Mouse (Mus musculus) urinary bladder, postnatal 14 days (tissue): ENCODE results near the gene Rnase13.
"Not testable (repeated sequence)": the region's sequence is repeated elsewhere in the genome, so short reads cannot be mapped to it uniquely, and the experiment has no call there.

Experiments used
- DNase-seq: peaks from one replicate; pipeline ENCODE4 v3.0.0; 2021; ENCODE audit warnings: low spot score

Rnase13 gene

DNA sequence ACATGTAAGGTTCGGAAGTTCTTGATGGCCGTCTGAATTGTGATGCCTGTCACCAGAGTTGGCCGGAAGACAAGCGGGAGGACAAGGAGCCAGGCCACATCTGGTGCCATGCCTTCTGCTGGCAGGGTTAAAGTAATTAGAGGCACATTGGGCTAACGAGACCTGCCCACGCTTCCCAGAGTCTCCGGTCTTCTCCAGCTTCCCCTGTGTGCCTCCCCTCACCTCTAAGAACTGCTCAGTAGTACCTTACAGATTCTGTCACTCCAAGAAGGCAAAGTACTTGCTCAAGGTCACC, at the start of gene Rnase13:
Gene Rnase13 (minus strand): TSS at position 203 of the 295 bp plus-strand sequence.
- DNase-seq, result no peak

DNA sequence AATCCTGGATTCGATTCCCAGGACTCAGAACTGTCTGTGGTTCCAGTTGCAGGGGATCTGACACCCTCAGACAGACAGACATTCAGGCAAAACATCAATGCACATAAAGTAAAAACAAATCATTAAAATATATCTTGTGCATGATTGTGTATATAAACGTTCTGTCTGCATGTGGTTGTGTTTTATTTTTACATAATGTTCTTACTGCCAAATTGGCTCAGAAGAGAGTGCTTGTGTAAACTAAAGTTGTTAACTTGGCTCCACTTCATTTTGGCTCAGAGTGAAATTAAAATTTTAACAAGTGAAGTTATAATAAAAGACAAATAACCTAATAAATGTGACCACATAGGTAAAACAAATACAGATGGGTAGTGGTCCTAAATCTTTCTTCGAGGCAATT, 44.8 kb upstream of the Rnase13 start:
- DNase-seq, result no peak

DNA sequence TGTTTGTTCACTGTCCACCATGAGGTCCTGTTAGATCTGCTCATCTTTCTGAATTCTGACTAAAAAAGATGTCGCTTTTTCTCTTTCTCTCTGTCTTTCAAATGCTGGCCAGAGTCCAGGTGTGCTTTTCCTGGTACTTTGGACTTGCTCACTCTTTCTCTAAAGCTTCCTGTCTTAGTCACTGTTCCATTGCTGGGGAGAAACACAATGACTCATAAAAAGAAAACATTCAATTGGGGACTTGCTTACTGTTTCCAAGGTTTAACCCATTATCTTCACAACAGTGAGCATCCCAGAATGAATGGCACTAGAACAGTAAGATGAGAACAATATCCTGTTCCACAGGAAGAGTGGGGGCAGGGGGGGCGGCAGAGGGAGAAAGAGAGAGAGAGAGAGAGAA, 37.7 kb upstream of the Rnase13 start:
- DNase-seq, result peak; percentile 42

DNA sequence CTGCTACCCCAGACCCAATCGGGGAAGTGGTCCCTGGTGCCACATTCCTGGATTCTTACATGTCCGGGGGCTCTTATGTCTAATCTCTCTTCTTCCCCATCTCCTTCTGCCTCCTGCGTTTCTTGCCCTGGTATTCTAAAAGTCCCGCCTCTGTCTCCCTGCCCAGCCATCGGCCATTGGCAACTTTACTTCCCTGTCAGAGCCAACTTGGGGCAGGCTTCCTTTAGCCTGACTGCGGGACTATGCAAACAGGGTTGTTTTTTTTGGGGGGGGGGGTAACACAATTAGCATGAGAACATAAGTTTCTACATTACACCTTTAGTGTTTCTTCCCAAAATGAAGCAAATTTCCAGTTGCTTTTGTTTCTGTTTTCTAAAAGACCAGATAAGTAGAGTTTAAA, 20.8 kb upstream of the Rnase13 start:
- no peak for DNase-seq

DNA sequence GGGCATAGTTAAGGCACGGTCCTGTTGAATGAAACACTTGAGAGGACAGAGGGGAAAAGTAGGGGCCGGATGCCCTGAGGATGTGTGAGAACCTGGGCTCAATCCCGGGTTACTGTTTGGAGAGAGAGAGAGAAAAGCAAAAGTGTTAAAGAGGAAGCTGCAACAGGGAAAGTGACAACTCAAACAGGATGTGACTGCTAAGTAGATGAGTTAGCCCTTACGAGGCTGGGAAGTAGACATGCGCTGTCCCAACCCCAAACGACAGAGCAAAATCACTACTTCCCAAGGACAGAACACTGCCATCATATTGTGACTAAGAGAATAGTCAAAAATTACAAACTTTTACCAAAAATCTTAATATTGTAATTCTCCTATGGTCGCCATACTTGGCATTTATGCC, 19.7 kb upstream of the Rnase13 start:
- no peak for DNase-seq

DNA sequence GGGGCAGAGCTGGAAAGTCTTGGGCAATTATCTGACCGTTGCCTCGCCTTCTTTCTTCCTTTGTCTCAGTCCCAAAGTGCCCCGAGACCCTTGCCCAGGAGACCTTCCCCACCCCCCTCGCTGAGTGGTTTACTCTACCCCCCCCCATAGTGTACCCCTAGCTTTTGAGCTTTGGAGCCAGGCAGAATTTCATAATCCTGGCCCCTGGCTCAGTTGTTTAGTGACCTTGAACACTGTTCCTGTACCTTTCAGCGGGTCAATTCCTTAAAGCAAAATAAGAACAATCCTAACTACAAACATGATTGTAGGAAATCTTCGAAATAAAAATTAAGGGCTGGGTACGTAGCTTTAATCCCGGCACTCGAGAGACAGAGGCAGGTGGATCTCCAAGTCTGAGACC, 19.0 kb upstream of the Rnase13 start:
- no peak for DNase-seq

DNA sequence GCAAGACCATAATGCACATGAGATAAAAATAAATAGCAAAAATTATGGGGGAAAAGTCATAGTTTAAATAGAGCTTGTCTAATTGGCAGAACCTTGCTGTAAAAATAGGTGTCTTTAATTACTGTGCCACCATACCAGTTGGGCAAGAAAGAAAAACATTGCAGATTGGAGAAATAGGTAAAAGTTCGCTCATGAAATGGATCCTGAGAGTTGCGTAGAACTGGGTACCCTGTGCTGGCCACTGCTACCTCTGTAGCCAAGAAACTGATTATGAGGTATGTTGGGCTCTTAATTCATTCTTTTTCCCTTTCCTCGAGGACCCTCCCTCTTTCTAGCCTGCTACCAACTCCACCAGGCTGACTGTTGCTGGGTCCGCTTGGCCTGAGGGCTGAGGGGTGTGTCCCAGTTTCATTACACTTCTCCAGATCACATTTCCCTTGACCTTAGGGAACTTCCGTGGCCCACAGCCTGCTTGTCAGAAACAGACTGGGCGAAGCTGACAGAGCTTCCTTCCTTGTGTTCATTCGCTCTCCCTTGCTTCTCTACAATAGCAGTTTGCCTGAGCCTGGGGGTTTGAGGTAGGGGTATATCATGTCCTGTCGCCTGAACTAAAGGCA, 18.5 kb upstream of the Rnase13 start:
- peak; percentile 46 for DNase-seq

DNA sequence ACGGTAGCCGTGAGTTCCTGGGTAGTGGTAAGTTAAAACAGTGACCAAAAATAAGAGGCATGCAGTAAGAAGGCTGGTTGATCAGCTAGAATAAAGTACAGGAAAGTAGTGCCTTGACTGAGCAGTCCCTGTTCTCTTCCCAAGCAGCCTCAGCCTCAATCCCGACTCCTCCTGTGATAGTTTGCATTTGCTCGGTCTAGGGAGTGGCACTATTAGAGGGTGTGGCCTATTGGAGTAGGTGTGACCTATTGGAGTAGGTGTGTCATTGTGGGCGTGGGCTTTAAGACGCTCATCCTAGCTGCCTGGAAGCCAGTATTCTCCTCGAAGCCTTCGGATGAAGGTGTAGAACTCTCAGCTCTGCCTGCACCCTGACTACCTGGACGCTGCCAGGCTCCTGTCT, 16.4 kb upstream of the Rnase13 start:
- no peak for DNase-seq

DNA sequence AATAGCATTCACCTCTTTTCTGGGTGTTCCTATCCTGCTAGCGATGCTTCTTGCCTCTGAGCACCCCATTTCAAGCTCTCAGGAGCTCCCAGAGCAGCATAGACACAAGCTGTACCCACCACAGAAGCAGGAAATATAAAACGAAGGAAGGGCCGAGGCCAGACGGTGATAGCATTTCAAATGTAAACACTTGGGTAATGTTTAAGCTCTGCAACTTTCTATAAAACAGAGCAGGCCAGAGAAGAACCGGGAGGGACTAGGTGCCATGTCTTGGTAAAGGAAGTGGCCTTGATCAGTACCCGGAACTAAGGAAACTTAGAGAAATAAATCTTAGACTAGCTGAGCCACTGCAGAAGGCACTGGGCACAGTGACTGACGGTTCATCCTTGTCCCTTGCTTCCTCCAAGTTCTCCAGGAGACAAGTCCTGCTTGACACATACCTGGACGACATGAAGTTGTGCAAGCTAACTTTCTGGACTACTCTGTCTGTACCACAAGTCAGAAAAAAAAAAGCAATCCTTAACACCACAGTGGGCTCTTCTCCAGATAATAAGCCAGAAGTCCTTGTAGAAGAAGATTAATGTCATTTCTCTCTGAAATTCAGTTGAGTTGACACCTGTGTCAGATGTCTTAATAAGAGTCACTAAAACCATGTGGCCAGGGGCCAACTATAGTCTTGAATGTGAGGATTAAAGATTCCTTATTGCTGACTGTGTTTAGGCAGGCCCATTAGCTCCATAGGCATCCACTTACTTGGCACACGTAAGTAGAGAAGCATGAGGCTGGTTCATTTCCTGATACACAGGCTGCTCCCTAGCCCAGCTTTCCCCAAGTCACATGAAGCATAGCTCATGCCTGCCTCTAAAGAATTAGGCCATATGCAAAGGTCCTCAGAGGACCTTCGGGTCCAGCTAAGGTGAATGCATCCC, 9.8 kb upstream of the Rnase13 start:
- DNase-seq, result peak; percentile 27

DNA sequence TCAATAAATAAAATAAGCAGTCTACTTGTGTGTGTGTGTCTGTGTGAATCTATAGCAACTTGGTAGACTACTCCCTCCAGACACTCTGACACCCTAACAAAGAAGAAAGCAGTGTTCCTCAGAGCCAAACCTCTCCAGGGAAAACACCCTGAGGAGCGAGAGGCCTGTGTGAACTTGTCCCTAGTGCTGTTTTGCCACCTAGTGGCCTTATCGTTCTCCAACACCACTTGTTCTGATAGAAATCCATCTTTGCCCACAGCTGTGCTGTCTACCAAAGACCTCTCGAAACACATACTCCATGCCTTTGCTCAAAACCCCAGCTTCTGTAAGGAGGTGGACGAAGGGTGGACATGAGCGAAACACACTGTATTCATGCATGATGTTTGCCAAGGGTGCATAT, 8.3 kb upstream of the Rnase13 start:
- peak; percentile 80 for DNase-seq

DNA sequence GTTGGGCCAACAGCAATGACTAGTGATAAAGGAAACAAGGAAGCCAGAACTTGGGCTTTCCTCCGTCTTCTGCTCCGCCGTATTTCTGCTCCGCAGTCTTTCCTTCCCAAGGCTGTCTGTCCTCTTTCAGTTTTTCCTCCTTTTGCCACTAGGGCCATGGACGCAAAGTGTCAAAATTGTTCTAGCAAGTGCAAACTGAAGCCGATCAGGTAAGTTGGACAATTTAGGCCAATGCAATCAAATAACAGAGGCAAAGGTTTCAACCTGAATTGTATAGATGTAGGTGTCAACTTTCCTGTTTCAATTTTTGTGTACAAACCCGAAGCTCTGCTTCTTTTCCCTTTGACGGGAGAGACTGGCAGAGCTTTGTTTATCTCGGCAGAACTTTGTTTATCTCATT, 7.4 kb upstream of the Rnase13 start:
- no peak for DNase-seq

DNA sequence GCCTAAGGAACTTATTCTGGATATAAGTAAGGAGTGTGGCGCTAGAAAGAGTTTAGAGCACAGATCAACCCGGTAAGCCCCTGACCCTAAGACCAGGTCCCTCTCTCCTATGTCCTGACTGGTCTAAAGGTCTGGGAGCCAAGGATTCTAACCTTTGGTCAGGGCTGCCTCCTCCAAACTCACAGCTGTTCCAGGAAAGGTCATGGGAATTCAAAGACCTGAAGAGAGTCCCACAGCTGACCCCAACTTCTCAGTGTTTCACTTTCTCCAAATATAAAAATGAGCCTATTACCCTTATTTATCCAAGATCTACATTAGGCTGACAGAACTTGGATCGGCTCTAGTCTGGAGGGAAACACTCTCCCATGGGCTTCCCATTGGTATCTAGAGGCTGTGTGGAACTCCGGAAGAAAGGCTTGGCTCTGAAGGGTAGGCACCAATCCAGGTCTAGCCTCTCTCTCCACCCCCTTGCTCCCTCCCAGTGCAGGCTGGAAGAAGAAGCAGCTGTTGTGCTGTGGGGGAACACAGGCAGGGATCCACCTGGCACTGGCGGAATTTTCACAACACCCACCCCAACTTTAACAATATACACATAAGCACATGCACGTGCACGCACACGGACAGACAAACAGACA, 6.9 kb upstream of the Rnase13 start:
- peak; percentile 69 for DNase-seq

DNA sequence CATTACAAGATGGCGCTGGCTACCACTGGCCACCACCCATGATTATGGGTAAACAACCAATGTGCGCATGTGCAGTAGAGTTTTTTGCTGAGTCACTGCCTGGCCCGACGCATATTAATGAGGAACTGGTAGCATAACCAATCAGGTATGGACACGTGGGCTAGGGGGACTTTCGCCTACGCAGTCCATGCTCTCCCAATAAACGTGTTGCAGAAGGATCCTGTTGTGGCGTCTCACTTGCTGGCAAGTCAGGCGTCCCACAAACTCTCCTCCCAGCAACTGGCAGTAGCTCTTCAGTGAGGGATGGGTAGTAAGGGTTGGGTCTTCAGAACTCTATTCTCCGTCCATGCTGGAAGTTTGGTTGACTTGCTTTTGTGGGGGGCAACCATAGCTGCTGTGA, 4.4 kb upstream of the Rnase13 start:
- not testable (repeated sequence) for DNase-seq

DNA sequence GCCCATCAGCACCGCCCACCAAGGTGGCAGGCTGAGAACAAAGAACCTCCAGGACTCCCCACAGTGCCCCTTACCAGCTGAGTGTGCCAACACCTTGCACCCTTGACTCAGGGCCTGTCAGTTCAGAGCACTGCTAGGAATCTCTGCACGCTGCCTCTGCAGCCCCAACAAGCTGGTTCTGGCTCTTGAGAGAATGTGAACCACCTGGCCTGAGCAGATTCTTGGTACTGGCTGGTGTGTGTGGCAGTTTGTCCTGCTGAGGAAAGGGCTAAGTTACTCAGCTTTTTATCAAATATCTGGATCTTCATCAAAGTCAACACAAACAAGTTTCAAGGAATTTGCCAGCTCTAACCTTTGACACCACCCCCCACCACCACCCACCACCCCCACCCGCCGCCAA, 919 bp upstream of the Rnase13 start:
- peak; percentile 70 for DNase-seq

DNA sequence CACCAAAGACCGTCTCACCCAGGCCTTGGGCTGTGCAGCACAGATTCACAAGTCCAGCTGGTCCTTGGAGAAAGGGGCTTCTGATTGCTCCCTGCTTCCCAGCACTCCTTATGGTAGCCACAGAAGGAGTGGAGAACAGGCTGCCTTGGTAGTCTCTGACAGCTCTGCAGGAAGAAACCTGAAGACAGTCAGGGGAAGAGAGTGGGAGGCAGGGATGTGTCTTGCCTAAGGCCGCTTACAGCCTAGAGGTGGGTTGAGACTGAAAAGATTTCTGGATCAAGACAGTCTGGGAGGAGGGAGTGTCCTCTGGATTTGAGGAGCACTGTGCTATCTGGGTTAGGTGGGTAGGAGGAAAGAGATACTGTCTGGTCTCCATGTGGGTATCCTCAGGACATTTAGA, 337 bp upstream of the Rnase13 start:
- no peak for DNase-seq

DNA sequence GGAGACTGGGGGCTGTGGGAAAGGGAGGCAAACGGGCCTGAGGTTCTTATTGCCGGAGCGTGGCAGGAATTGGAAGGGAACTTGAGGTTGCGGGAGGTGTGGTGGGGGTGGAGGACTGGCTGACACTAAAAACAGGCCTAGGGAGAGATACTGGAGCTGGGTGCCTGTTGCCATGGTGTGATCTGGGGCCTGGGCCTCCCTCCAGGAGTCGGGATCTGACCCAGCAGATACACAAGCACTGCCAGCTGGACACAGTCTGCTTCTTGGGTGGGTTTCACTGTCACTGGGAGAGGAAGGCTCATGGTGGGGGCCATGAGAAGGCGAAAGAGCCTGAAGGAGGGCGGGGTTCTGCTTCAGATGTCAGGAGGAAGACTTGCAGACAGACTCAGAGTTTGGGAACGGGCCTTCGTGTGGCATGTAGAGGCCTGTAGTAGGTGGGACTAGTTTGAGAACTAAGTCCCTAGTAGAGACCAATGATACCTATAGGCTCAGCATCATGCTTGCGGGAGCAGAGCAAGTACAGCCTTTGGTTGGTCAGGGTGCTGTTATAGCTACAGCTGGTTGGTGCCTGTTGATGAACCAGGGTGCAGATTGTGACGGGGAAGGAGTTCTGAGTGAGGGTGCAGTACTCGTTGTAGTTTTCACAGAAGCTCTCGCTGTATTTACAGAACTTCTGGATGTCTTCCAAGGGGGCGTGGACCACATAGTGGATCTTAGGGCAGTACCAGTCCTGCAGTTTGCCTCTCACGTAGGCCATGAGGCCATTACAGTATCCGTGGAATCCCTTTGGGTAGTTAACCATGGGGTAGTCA, 608 bp downstream of the Rnase13 start:
- peak; percentile 68 for DNase-seq

DNA sequence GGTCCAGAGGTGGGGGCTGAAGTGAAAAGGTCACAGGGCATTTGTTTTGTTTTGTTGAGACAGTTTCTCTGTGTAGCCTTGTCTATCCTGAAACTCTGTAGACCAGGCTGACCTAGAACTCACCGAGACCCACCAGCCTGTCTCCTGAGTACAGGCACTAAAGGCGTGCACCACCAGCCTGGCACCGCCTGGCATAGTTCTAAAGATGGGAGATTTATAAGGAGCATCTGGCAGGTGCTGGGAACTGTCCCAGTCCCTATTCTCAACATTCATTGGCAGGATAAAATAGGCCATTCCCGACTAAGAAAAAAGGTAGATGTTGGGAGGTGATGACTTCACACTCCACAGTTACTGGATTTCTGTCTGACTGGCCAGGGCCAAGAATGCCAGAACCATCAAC, 3.6 kb downstream of the Rnase13 start:
- DNase-seq, result no peak

DNA sequence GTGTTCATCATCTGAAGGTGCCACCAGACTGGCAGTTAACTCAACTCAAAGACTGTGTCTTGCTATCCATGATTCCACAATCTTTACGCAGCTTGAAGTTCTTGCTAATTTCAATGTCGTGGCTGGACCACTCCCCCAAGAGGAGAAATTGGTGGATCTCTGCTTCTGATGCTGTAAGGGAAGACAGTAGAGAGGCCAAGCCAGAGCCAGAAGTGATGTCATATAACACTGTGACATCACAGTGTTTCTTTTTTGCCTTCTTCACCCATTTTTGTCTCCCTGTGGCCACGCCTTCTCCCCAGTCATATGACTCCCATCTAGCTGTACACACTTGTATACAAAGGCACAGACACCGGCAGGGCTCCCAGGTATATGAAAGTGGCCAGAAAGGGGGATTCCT, 4.4 kb downstream of the Rnase13 start, which contains the start of gene Tppp2:
Gene Tppp2 (plus strand): TSS at position 301 of the 400 bp plus-strand sequence.
- DNase-seq, result no peak

DNA sequence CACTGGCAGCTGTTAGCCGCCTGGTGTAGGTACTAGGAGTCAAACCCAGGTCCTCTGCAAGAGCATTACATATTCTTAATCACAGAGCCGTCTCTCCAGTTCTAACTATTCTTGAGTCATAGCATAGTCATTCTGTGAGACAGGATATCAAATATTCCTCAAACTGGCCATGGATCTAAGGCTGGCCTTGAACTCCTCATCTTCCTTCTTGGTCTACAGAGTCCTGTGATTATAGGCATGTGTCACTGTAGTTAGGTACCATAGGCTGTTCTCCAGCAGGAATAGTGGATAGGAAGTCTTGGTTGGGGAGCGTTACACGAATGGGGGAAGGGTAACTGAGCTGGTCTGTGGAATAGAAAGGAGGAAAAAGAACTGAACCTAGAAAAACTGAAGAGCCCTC, 6.0 kb downstream of the Rnase13 start:
- no peak for DNase-seq

DNA sequence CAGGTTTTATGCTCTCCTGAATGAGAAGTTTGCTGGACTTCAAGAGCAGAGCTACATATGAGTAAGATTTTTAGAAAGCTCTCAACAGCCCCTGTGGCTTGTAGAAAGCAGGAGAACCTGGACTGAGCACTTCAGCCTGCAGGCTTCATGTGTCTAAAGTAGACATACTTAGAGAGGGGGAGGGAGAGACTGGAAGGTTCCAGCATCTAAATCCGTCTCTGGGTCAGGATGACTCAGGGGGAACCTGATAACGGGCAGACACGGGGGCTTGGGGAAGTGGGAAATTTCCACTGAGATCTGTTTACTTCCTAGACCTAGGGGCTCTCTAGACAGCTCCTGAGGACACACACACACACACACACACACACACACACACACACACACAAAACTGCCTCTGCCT, 7.5 kb downstream of the Rnase13 start:
- DNase-seq, result no peak

DNA sequence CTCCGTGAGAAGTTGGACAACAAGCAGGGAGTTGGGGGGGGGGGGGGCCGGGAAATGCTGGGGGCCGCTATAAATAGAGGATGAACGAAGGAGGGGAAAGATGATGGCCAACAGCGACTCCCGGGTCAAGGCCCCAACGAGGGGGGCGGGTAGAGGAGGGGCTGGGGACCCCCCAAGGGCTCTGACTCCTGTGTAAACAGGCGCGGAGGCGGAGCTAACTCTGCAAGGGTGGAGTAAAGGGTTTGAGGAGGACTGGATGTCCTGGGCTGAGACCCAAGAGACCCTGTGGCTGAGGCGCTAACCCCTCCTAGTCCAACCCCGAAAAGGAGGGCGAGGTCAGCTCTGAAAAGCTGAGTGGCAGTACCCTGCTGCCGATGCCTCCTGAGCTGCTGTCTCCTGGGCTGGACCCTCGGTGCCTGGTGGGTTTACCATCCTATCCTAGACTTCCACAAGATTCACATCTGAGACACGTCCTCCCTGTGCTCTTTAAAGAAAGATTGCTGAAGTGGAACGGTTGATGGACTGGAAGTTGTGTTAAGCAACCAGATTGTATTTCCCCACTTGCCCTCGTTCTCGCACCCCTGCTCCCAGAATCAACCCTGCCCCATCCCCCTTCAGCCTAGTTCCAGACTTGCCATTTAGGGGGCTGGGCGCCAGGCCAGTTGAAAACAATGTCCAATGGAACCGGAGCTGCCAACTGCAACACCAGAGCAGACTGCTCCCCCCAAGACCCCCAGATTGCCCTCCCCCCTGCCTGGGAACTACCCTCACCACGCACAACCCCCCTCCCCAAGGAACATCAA, 8.4 kb downstream of the Rnase13 start, which contains the start of gene Ndrg2:
Gene Ndrg2 (minus strand): TSS at position 199 of the 803 bp plus-strand sequence.
- DNase-seq, result peak; percentile 86
